Mouse (Mus musculus): Measurements from ENCODE around the gene Sfta2.

Sfta2 gene

DNA sequence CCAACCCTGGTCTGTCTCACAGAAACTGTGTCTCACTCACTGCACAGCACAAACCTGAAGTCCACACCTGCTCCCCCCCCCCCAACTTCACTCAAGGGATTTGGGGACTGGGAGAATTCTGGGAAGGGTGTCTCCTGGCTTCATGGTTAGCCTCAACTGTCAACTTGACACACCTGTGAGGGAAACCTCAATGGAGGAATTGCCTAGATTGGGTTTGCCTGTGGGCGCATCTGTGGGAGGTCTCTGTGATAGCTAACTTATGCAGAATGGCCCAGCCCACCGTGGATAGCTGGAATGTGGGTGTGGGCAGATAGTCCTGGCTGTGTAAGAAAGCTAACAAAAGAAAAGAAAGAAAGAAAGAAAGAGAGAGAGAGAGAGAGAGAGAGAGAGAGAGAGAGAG is at the start of gene Sfta2:
TSS of gene Sfta2 (plus strand) at position 301 of the 400 bp plus-strand sequence.
- DNase-seq (ENCODE audit: low read depth, low spot score), result no peak

DNA sequence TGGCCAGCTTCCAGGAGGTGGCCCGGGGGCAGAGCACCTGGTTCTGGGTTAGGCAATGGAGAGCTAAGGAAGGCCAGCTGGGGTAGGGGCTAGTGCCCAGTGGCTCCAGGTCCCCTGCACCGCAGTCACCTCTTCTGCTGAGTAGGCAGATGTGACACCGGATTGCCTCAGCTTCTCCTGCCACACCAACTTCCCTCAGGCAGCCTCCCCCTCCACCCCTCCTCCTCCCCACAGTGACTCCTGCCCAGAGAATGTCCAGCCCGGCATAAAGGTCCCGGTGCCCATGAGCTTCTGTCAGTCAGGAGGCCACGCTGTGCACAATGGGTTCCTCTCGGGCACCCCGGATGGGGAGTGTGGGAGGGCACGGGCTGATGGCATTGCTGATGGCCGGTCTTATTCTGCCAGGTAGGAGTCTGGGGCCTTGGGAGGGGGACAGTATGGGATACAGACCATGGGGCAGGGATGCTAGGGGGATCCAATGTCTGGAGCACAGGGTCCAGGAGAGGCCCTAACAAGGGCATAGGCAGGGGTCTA is 49.4 kb upstream of the Sfta2 start, which contains the start of gene Cdsn:
TSS of gene Cdsn (plus strand) at position 248 of the 534 bp plus-strand sequence.
- DNase-seq (ENCODE audit: low read depth, low spot score), result no peak

- no peak for DNase-seq (ENCODE audit: low read depth, low spot score)
Observed at GRCm38 (mm10) chr17:35554321-35554720, 47.0 kb upstream of the Sfta2 start.

- DNase-seq (ENCODE audit: low read depth, low spot score), result no peak
Observed at GRCm38 (mm10) chr17:35554761-35555397, 46.5 kb upstream of the Sfta2 start.

GRCm38 (mm10) chr17:35556186-35556765 is 45.1 kb upstream of the Sfta2 start:
- no peak for DNase-seq (ENCODE audit: low read depth, low spot score)

DNA sequence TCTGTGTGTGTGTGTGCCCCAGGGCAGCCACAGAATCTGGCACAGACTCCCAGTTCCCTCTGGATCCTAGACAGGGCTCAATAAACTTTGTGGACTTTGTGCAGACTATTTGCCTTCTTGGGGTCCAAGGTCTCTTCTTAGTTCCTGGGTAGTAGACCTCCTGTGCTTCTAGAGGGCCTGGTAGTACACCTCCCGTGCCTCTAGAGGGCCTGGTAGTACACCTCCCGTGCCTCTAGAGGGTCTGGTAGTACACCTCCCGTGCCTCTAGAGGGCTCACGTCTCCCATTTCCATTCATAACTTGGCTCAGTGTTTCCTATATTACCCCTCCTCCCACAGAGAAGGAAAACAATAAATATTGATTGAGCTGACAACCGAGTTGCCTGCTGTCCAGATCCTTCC is 44.5 kb upstream of the Sfta2 start:
- peak; percentile 63 for DNase-seq (ENCODE audit: low read depth, low spot score)

DNA sequence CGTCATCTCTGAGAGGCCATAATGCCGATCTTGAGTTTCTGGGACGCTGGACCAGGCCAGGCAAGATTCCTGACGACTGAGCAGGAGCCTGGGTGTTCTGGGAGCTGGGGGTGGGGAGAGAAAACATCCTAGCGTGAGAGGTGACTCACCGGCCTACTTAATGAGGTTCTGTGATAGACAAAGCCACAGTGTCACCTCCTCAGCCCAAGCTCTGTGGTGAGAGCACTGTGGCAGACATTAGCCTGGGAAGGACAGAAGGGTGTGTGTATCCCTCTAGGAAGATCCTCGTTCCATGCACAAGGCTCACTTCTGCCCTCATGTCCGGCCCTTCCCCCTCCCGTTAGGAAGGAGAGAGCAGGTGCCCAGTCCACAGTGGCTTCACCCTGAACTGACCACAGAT is 44.0 kb upstream of the Sfta2 start:
- DNase-seq (ENCODE audit: low read depth, low spot score), result no peak

GRCm38 (mm10) chr17:35558216-35558615 is 43.1 kb upstream of the Sfta2 start:
- no peak for DNase-seq (ENCODE audit: low read depth, low spot score)

- DNase-seq (ENCODE audit: low read depth, low spot score), result no peak
Observed at GRCm38 (mm10) chr17:35567150-35567549, 34.2 kb upstream of the Sfta2 start, which contains the start of gene 2300002M23Rik. Gene 2300002M23Rik, plus strand, starts transcription at chr17:35567450.

DNA sequence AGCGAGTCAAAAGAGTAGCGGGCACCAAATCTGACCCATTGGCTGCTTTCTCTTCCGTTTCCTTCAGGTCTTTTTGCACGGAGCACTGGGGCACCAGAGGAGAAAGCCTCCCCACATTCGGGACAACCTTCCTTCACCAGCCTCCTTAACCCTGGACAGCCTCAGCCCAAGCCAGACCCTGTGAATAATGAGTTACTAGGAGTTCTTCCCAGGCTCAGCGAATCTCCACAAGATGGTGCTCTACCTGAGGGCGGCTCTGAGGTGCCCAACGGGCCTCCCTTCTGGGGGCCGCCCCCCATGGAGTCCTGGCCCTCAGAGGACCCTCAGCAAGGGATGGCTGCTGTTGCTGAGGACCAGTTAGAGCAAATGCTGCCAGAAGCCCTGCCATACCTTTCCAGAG is 33.6 kb upstream of the Sfta2 start:
- DNase-seq (ENCODE audit: low read depth, low spot score), result no peak

GRCm38 (mm10) chr17:35569091-35569944 is 32.0 kb upstream of the Sfta2 start:
- no peak for DNase-seq (ENCODE audit: low read depth, low spot score)

GRCm38 (mm10) chr17:35570836-35571235 is 30.5 kb upstream of the Sfta2 start:
- DNase-seq (ENCODE audit: low read depth, low spot score), result no peak

DNA sequence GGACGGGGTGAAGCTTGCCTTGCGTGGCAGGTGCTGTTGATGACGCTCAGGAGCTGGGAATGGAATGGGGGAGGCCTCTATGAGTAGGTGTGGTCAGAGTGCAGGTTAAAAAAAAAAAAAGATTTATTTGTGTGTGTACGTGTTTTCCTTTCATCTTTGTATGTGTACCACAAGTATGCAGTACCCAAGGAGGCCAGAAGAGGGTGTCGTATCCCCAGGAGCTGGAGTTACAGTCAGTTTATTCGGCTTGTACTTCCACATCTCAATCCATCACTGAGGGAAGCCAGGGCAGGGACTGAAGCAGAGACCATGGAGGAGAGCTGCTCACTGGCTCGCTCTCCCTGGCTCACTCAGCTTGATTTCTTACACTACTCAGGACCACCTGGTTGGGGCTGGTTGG is 29.9 kb upstream of the Sfta2 start:
- no peak for DNase-seq (ENCODE audit: low read depth, low spot score)

GRCm38 (mm10) chr17:35578211-35578610 is 23.1 kb upstream of the Sfta2 start:
- DNase-seq (ENCODE audit: low read depth, low spot score), result peak; percentile 89

- peak; percentile 31 for DNase-seq (ENCODE audit: low read depth, low spot score)
Observed at GRCm38 (mm10) chr17:35582900-35583299, 18.4 kb upstream of the Sfta2 start.

DNA sequence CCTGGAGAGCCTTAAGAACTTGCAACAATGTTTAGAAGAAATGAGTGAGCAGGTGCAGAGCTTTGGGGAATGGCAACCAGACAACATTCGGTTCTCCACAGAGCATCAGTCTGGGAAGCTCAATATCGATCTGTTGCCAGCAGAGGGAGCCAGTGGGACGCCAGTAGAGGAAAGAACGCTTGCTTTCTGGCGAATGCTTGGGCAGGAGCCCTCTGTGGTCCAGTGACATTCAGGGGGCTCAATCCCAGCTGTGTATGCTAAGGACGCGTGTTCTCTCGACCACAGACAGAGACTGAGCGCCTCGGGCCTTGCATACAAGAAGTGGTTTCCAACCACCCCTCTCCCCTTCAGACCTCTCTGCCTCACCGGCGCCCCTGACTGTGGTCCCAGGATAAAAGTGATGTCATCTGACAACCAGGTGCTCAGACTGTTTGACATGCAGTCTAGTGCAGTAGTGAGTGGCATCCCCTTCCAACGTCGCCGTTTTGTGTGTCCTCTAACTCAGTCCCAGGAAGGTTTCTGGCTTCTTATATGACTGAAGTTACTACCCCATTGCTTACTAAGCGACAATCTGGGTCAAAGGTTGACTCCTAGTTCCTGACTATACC is 16.9 kb upstream of the Sfta2 start:
- peak; percentile 67 for DNase-seq (ENCODE audit: low read depth, low spot score)

DNA sequence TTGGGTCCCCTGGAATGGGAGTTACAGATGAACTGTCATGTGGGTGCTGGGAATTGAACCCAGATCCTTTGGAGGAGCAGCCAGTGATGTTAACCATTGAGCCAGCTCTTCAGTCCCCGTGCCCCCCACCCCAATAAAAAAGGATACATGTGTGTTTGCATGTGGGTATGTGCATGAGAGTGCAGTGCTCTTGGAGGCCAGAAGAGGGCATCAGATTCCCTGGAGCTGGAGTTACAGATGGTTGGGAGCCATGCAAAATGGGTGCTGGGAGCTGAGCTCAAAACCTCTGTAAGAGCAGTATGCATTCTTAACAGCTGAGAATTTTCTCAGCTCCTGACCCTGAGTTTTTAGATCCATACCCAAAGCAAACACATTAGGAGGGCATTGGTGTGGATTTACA is 14.1 kb upstream of the Sfta2 start:
- no peak for DNase-seq (ENCODE audit: low read depth, low spot score)

DNA sequence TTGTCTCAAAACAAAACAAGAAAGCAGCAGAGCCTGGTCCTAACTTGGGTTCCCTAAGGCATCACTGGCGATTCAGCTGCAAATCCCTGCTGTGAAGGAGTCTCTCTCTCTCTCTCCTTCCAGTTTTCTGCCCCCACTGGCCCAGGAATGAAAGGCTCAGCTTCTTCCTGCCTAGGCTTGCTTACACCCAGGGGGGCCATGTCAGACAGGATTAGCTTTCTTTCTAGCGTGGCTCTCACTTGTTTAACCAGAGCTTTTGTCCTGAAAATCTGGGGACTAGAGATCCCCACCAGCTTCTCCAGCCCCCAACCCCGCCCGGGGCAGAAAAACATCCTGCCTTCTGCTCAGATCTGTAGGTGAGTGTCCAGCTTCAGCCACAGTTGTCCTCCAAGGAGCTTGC is 13.0 kb upstream of the Sfta2 start:
- no peak for DNase-seq (ENCODE audit: low read depth, low spot score)

- DNase-seq (ENCODE audit: low read depth, low spot score), result peak; percentile 78
Observed at GRCm38 (mm10) chr17:35590410-35591218, 10.7 kb upstream of the Sfta2 start.

GRCm38 (mm10) chr17:35591219-35591578 is 10.2 kb upstream of the Sfta2 start:
- DNase-seq (ENCODE audit: low read depth, low spot score), result no peak

DNA sequence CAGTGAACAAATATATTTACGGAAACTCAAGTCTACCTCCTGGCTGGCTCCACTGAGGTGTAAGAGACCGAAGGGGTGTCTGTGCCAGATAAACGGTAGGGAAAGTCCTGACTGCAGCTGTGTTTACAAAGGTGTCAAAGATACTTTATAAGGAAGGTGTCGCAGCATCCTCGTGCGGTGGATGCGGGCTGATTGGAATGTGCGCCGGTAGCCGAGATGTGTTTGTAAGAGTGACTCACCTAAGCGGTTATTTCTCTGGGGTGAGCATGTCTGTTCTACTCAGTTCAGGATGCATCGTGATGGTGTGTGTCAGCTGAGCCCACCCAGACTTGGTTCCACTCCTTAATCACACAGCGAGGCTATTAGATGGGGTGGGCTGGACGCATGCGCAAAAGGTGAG is 9.6 kb upstream of the Sfta2 start:
- no peak for DNase-seq (ENCODE audit: low read depth, low spot score)

Data from CD4-positive helper T cell, adult 2 months (primary cell).